Mouse (Mus musculus) neural tube, embryonic 13.5 days (tissue): ENCODE results near the gene Slc23a3. TPM values are rescaled to one million over a fixed set of nuclear protein-coding genes. Genes with fewer than 3 reads are reported as not detected.
A peak's percentile ranks its signal among the peaks of the same experiment; 100 is the strongest.

Experiments
- ATAC-seq: fragments of 200-750 bp; cut with Nextera tagmentation; 2 replicates; pipeline ENCODE4 v1.8.0; 2017; ENCODE audit warnings: low read depth, mild to moderate bottlenecking, moderate TSS enrichment, moderate library complexity
- H3K27ac ChIP-seq: fragments of 300-500 bp; sonication (generic); replicated peaks from 2 replicates; pipeline ENCODE4 v1.5.1; 2015; ENCODE audit warnings: moderate library complexity, mild to moderate bottlenecking, inconsistent platforms
- H3K27me3 ChIP-seq: fragments of 300-500 bp; sonication (generic); 2 replicates; pipeline ENCODE4 v1.6.1; 2015; ENCODE audit warnings: mild to moderate bottlenecking, inconsistent platforms
- H3K36me3 ChIP-seq: fragments of 300-500 bp; sonication (generic); 2 replicates; pipeline ENCODE4 v1.6.1; 2015; ENCODE audit warnings: mild to moderate bottlenecking, inconsistent platforms
- H3K4me1 ChIP-seq: fragments of 300-500 bp; sonication (generic); replicated peaks from 2 replicates; pipeline ENCODE4 v1.6.1; 2015; ENCODE audit warnings: inconsistent platforms
- H3K4me2 ChIP-seq: fragments of 300-500 bp; sonication (generic); 2 replicates; pipeline ENCODE4 v1.6.1; 2015; ENCODE audit warnings: inconsistent platforms, mild to moderate bottlenecking, moderate library complexity
- H3K4me3 ChIP-seq: fragments of 300-500 bp; sonication (generic); 2 replicates; pipeline ENCODE4 v1.5.1; 2015; ENCODE audit warnings: mild to moderate bottlenecking, inconsistent platforms
- H3K9ac ChIP-seq: fragments of 300-500 bp; sonication (generic); 2 replicates; pipeline ENCODE4 v1.6.1; 2015; ENCODE audit warnings: moderate library complexity, mild to moderate bottlenecking, inconsistent platforms
- H3K9me3 ChIP-seq: fragments of 300-500 bp; sonication (generic); 2 replicates; pipeline ENCODE4 v1.6.1; 2016; ENCODE audit warnings: inconsistent platforms
- WGBS: fragments of 180-500 bp; shearing (Covaris S2); methylation state at CpG from one replicate; pipeline ENCODE4 v1.1.7; 2015; 5-methylcytosine and 5-hydroxymethylcytosine counted together
- polyA plus RNA-seq: library from polyadenylated mRNA; unstranded; fragments of >200 nt; fragmentation: Nextera tagmentation; extraction: Ambion mirVana; gene quantifications from 2 replicates; pipeline ENCODE4 v1.2.1, GENCODE M21; 2015

Slc23a3 gene
- polyA plus RNA-seq, 1 experiment from 2014 or later, result not detected

DNA sequence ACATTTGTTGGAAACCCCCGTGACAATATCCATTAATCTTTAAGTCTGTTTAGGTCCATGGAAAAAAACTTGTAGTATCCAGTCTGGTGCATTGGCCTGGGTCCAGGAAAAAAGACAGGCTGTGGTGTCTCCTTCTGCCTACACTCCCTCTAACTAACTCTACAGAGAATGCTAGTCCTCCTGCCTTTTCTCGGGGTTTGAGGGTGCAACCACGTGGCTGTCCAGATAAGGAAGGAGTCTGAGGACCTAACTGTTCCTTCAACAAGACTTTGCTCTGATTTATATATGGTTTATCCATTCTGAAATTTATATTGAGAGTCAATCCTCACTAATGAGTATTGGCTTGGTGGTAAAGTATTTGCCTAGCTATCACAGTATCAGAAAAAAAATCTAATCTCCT lies 22.1 kb upstream of the Slc23a3 start:
- Histone ChIP-seq H3K9me3 (no peaks in the 10 kb centered on the region), H3K27ac (no peak overlapping the region), H3K36me3 (no peaks in the 10 kb centered on the region), H3K9ac (no peak overlapping the region), H3K27me3 (no peaks in the 10 kb centered on the region), H3K4me3 (no peak overlapping the region), H3K4me2 (no peak overlapping the region), H3K4me1 (no peaks in the 10 kb centered on the region)
- ATAC-seq, result no peak
- 71% methylated on average over 3 of the region's 3 CpGs for WGBS

DNA sequence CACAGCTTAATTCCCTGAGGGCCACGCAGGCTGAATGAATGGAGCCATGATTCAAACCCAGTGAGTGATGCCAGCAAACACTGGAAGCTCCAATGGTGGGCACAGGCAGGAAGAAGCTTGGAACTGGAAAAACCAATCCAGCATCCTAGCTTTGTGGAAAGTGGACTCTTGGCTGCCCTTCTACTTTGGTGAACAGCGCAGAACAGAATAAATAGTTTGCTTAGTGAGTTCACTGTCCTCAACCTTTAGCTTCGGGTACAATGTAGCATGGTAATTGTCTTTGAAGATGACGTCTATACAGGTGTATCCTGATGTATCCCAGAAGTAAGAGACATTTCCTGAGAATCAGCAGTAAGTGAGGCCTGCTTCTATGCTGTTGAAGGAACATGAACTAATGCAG lies 15.0 kb upstream of the Slc23a3 start:
- Histone ChIP-seq H3K4me1 (peaks cover 14% of the 10 kb centered on the region), H3K36me3 (peaks cover 62% of the 10 kb centered on the region), H3K4me2 (no peak overlapping the region), H3K27me3 (no peaks in the 10 kb centered on the region), H3K9ac (no peak overlapping the region), H3K27ac (no peak overlapping the region), H3K4me3 (no peak overlapping the region), H3K9me3 (no peaks in the 10 kb centered on the region)
- ATAC-seq, result no peak
- 94% methylated on average over 4 of the region's 4 CpGs for WGBS

DNA sequence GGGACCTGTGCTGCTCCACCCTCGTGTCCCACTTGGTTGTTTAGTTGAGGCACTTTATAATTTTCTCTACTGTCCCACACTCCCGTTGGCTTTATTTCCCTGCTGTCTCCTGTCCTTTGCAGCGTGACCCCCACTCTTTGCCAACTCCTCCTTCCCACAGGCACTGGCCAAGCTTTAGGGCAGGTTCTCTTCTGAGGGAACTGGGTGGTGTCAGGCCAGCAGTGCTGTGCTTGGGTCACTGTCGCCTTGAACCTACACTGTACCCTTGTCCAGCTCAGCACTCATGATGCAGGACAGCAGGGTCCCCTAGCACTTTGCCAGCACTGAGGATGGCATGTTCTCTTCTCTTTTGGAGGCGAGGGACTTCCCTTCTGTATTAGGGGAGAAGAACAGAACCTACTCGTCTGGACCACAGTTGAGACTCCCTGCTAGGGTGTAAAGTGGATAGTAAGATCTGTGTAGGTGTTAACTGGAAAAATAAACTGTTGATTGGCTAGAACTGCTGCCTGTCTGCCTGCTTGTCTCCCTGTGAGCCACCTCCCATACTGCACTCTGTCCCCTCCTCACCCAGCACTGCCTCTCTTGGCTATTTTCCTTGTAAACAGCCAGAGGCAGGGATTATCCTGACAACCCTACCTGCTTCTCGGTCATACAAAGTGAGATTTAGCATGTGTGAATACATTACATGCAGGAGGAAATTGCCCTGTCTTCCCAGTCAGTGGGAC lies 13.9 kb upstream of the Slc23a3 start:
- no peak overlapping the region for H3K9ac ChIP-seq
- ATAC-seq, result no peak
- no peak overlapping the region for H3K4me3 ChIP-seq
- 89% methylated on average over 7 of the region's 7 CpGs for whole genome bisulfite sequencing
- H3K27me3 ChIP-seq, result no peaks in the 10 kb centered on the region
- no peaks in the 10 kb centered on the region for H3K9me3 ChIP-seq
- H3K27ac ChIP-seq, result no peak overlapping the region
- no peak overlapping the region for H3K4me2 ChIP-seq
- H3K4me1 ChIP-seq, result peaks cover 21% of the 10 kb centered on the region
- H3K36me3 ChIP-seq, result peaks cover 62% of the 10 kb centered on the region

DNA sequence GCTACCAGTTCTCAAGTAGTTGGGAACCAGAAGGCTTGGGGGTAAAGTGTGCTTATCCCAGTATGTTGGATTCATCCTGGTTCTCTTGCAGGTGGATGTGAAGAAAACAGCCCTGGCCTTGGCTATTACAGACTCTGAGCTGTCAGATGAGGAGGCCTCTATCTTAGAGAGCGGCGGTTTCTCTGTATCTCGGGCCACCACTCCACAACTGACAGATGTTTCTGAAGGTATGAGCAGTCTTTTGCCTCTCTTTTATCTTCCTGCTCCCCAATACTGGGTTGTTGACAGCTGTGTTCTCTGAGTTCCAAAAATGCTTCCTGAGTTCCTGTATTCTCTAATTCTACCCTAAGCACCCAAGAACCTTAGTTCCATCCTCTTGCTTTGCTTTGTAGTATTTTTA lies 11.9 kb upstream of the Slc23a3 start:
- Histone ChIP-seq H3K36me3 (peaks cover 62% of the 10 kb centered on the region), H3K9me3 (no peaks in the 10 kb centered on the region), H3K4me1 (peaks cover 29% of the 10 kb centered on the region), H3K4me2 (no peak overlapping the region), H3K27ac (no peak overlapping the region), H3K27me3 (no peaks in the 10 kb centered on the region), H3K4me3 (no peak overlapping the region), H3K9ac (no peak overlapping the region)
- no peak for ATAC-seq
- WGBS, result 94% methylated on average over 3 of the region's 3 CpGs

DNA sequence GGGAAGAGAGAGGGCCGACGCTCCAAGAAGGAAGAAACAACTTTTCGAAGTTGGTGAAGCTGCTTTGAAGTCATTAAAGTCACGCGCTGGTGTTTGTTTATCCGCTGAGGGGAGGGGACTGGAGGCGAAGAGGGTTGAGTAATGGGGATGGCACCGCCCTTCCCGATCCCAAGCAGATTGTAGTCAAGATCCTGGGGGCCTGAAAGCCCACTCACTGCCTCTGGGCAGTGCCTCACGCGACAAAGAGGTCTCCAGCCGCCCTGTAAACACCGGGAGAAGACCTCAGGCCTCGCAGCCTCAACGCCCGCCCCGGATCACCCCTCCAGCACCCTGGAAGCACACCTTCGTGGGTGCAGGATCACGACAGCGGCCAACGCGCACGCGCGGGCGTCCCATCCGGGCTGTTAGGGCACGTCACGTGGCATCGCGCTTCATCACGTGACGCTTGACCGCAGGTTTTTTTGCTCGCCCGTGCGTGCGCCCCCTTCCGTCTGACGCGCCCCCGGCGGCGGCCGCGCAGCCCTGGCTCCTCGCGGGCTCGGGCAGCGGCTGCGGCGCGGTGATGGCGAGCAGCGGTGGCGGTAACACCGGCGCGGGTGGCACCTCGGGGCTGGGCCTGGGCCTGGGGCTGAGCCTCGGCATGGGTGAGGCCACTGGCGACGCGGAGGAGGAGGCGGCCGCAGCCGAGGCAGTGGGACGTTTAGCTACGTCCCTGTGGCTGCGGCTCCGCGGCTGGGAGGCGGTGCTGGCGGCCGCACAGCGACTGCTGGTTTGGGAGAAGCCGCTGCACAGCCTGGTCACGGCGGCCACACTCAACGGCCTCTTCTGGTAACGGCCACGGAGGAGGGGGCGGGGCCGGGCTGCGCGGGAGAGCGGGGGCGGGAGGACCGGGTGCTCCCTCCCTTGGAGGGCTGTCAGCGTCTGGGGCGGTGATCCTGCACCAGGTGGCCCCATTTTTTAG lies 8.9 kb upstream of the Slc23a3 start, which contains the start of the genes Cnppd1 and Retreg2:
Gene Cnppd1, minus strand, starts transcription at position 411 of the 961 bp plus-strand sequence.
Gene Retreg2, plus strand, starts transcription at position 478 of the 961 bp plus-strand sequence.
- Histone ChIP-seq H3K9ac (peak within 1 kb of the TSS; percentile 98), H3K36me3 (peaks cover 59% of the 10 kb centered on the region), H3K4me3 (peak within 1 kb of the TSS; percentile 93), H3K9me3 (no peaks in the 10 kb centered on the region), H3K4me1 (peaks cover 47% of the 10 kb centered on the region), H3K27me3 (no peaks in the 10 kb centered on the region), H3K27ac (peak within 1 kb of the TSS; percentile 99), H3K4me2 (peak within 1 kb of the TSS; percentile 94)
- under 1% methylated on average over 82 of the region's 91 CpGs for WGBS
- peak; percentile 91 for ATAC-seq

DNA sequence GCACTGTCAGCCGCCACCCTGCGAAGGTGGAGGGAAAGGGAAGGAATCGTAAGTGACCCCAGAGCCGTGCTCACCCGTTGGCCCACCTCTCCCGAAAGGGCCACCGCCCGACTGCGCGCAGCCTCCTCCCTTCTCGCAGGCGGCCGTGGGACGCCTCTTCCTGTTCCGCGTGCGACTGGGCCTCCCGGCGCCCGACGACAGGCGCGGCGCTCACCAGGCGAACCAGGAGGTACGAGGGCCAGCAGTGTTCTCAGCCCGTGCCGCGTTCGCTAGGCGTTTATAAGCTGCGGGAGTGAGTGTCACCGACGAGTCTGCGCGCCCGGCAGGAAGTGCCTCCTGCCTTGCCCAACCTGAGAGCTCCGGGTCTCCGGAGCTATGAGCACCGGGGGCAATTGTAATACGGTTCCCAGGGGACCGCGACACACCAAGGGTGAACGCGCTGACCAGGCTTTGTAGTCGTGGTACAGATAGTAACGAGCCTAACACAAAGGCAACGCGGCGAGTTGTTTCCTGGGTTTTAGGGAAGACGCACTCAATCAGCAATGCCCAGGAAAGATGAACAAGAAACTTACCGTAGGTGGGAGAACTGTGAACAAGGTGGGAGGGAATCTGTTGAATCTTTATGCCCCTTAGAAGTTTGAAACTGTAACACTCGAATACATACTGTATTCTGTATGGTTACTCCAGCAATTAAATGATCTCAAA lies 7.9 kb upstream of the Slc23a3 start:
- Histone ChIP-seq H3K9ac (peak overlapping the region; percentile 98), H3K27me3 (no peaks in the 10 kb centered on the region), H3K4me3 (peak overlapping the region; percentile 93), H3K4me1 (peaks cover 47% of the 10 kb centered on the region), H3K9me3 (no peaks in the 10 kb centered on the region), H3K4me2 (peak overlapping the region; percentile 94), H3K36me3 (peaks cover 59% of the 10 kb centered on the region), H3K27ac (peak overlapping the region; percentile 99)
- under 1% methylated on average over 53 of the region's 53 CpGs for WGBS
- ATAC-seq, result peak; percentile 14; the same call in 1 of the 2 replicates

DNA sequence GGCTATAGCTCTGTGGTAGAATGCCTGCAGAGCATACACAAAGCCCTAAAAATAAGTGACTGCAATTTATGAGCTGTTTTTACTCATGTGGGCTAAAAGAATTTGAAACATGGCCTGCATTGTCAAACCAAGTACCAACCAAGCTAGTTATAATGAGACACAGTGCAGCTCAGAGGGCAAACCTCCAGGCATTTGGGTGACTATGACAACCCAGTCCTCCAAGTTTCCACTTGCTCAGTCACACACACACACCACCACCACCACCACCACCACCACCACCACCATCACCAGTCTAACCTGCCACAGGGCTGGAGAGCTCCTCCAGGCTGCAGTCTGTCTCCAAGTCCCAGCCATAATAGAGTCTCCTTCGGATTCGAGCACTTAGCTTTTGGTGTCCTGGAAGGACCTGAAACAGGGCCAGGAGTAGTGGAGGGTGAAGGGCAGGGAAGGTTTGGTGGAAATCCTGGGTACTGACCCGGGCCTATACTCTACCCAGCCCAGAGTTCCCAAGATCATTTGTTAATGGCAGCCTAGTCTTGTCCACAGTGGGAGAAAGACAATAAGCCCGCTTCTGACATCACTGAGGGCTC lies 7.0 kb upstream of the Slc23a3 start:
- ATAC-seq, result 0 out of 2 replicates have a peak, but pooled peaks have one; percentile 3
- peaks cover 47% of the 10 kb centered on the region for H3K4me1 ChIP-seq
- H3K27me3 ChIP-seq, result no peaks in the 10 kb centered on the region
- peaks cover 59% of the 10 kb centered on the region for H3K36me3 ChIP-seq
- H3K4me3 ChIP-seq, result peak overlapping the region; percentile 93
- no peaks in the 10 kb centered on the region for H3K9me3 ChIP-seq
- H3K27ac ChIP-seq, result peak overlapping the region; percentile 99
- H3K9ac ChIP-seq, result peak overlapping the region; percentile 98
- peak overlapping the region; percentile 94 for H3K4me2 ChIP-seq
- WGBS, result 47% methylated on average over 4 of the region's 4 CpGs

DNA sequence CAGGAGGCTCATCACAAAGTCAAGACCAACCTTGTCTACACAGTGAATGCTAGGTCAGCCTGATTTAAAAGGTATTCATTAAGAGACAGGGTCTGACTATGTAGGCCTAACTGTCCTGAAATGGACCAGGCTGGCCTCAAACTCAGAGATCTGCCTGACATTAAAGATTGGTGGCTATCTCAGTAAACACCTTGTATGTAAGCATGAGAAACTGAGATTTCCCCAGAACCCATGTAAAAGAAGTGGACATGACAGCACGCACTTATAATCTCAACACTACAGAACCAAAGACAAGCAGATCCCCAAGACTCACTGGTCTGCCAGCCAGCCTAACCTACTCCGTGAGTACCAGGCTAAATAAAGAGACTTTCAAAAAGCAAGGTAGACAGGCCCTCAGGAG lies 4.8 kb upstream of the Slc23a3 start:
- Histone ChIP-seq H3K9ac (no peak overlapping the region), H3K4me3 (no peak overlapping the region), H3K4me1 (peaks cover 30% of the 10 kb centered on the region), H3K9me3 (no peaks in the 10 kb centered on the region), H3K27ac (no peak overlapping the region), H3K27me3 (no peaks in the 10 kb centered on the region), H3K36me3 (peaks cover 50% of the 10 kb centered on the region), H3K4me2 (no peak overlapping the region)
- ATAC-seq, result no peak
- 85% methylated on average over 2 of the region's 2 CpGs for WGBS

DNA sequence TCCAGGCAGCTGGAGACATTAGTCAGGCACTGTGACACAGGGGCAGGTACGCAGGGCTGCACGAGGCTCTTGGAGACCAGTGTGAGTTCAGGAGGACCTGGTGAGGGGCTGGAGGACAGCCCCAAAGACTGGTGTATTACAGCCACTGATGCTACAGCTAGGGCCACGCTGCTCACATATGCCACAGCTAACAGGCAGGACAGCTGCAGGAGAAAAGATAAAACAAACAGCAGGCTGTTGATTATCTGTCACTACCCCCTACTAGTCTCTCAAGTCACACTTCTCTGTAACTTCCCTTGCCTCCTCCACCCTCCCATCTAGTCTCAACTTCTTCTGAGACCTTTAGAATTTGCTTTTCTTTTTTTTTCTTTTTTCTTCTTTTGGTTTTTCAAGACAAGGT lies 3.0 kb upstream of the Slc23a3 start:
- WGBS, result 74% methylated on average over 3 of the region's 3 CpGs

DNA sequence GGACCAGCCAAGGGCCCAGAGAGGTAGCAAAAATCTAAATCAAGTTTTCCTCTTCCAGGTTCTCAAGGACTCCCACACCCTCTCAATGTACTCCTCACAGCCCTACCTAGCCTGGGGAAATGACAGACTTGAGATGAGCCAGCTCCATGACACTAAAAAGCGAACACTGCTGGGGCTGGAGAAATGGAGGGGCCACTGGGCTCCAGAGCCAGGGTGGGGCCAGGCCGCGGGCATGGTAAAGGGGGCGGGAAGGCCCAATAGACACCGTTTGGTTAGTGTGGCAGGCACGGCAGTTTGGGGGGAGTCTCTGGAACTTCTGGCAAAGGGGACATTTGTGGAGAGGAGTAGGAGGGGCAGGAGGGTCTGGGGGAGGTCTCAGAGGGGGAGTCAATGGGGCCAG lies 2.6 kb upstream of the Slc23a3 start:
- peaks cover 24% of the 10 kb centered on the region for H3K4me1 ChIP-seq
- ATAC-seq, result no peak
- no peak overlapping the region for H3K27ac ChIP-seq
- H3K27me3 ChIP-seq, result no peaks in the 10 kb centered on the region
- H3K9me3 ChIP-seq, result no peaks in the 10 kb centered on the region
- peaks cover 50% of the 10 kb centered on the region for H3K36me3 ChIP-seq
- H3K4me2 ChIP-seq, result no peak overlapping the region
- no peak overlapping the region for H3K9ac ChIP-seq
- no peak overlapping the region for H3K4me3 ChIP-seq
- 90% methylated on average over 6 of the region's 6 CpGs for WGBS

More for the DNA sequence above, 3.0 kb upstream of the Slc23a3 start:
- ATAC-seq, result no peak
- Histone ChIP-seq H3K27ac (no peak overlapping the region), H3K9ac (no peak overlapping the region), H3K4me3 (no peak overlapping the region), H3K4me1 (peaks cover 26% of the 10 kb centered on the region), H3K27me3 (no peaks in the 10 kb centered on the region), H3K9me3 (no peaks in the 10 kb centered on the region), H3K4me2 (no peak overlapping the region), H3K36me3 (peaks cover 50% of the 10 kb centered on the region)

DNA sequence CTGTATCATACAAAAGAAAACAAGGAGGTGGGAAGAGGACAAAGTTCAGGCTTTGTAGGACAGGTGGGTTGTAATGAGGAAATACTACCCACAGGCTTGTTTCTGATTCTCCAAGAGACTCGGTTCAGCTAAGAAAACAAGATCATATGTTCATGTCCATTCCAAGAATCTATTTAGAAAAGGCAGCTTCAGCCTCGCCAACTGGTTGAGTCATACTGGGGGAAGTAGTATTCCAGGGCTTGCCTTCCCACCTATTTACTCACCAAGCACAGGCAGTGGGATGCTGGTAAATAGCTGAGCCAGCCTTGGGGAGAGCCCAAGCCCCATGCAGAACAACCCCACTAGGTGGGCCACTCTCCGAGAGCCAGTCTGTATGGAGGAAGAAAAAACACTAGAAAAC lies 5.0 kb downstream of the Slc23a3 start:
- H3K9ac ChIP-seq, result no peak overlapping the region
- 83% methylated on average over 3 of the region's 3 CpGs for WGBS
- no peak overlapping the region for H3K4me2 ChIP-seq
- no peak overlapping the region for H3K4me3 ChIP-seq
- no peaks in the 10 kb centered on the region for H3K36me3 ChIP-seq
- H3K4me1 ChIP-seq, result peaks cover 11% of the 10 kb centered on the region
- peaks cover 4% of the 10 kb centered on the region for H3K27me3 ChIP-seq
- ATAC-seq, result no peak
- H3K9me3 ChIP-seq, result no peaks in the 10 kb centered on the region
- H3K27ac ChIP-seq, result no peak overlapping the region
